12 mouse cellular contexts compared by ENCODE assay signal in genomic region chr8:92010412-92010811, GRCm38 (mm10).
DNase-seq lines count a peak whose midpoint lies in the region.
"Had no signal": no experiment of that assay in that cellular context is flagged by ENCODE, and none has a peak within 500 bp of the region (broad histone marks: within the 10 kb centered on the region; RNA-seq: fewer than 3 reads in every experiment).

No protein-coding gene starts in this region.

- DNase-seq in heart, adult 8-10 months (ENCODE audit: low spot score): peak; percentile 37
- DNase-seq in heart, postnatal 10 days: no peak
- DNase-seq in 416B (ENCODE audit: low read depth): peak; percentile 1
- peak; percentile 14 for DNase-seq in adrenal gland, postnatal 10 days
- DNase-seq in kidney, adult 9 months: peak; percentile 55
- DNase-seq in urinary bladder, postnatal 10 days (ENCODE audit: low spot score): no peak
- DNase-seq in urinary bladder, postnatal 25 days (ENCODE audit: low spot score): no peak
- DNase-seq in ovary, adult 18-20 months (ENCODE audit: low spot score): no peak
- DNase-seq: cerebellum, postnatal 10 days; lung, adult 2 months; lung, postnatal 4 days; thymus, postnatal 4 days had no signal

- intact Hi-C loops in heart, postnatal 10 days (cut with DNase I): loop anchor here (5.0 kb wide), 1 partner anchor 208 kb away; the partner anchor contains the start of gene Irx3

Comparison
In these comparisons a context has a peak if more than half of its experiments do, and no peak if none do; other contexts are left out.
1. DNase-seq: peak in heart, adult 8-10 months (single experiment), 416B (single experiment), adrenal gland, postnatal 10 days (single experiment) and kidney, adult 9 months (single experiment); none in heart, postnatal 10 days (0 of 2), urinary bladder, postnatal 10 days (single experiment), urinary bladder, postnatal 25 days (single experiment) and ovary, adult 18-20 months (single experiment).